Mouse (Mus musculus): ENCODE results near the gene Snx29. TPM values are rescaled to one million over a fixed set of nuclear protein-coding genes. Genes with fewer than 3 reads are reported as not detected.

Snx29 gene
- polyA plus RNA-seq, 1 experiment from 2014 or later = 12.5 TPM

DNA sequence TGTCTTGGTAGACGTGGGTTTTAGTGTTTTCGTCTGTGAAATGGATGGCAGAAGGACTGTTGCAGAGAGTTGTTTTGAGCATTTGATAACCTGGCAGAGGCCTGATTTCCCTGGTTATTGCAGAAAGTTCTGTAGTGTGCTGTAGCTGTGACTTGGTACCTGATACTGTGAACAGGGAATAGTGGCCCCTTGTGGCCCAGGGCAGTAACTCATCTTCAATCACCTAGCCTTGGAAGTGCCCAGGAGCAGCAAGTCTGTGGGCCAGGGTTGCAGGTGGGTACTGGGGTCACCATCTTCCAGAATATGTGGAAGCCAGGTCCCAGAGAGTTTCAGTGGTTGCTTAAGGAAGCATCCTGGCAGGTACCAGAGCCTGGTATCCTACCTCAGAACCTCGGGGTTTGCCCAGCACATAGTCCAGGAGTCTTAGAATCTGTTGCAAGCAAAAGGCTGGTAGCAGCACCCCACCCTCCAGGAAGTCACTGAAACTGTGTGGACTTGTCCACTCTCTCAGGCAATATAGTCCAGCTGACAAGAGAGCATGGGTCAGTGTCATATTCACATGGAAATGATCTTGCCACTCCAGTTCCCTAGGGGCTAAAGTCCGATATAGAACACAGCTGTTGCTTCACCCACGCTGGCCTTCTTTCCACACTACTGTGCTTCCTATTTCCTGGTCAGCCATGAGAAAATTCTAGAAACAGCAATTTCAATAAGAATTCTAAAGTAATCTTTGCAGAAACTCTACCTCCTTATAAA, 281.1 kb downstream of the Snx29 start:
- WGBS = 77% methylated on average over 5 of the region's 5 CpGs
- Histone ChIP-seq H3K36me3 (ENCODE audit: control insufficient read depth, insufficient read depth, low read length) (no peaks in the 10 kb centered on the region), H3K9ac (ENCODE audit: low read length) (no peak overlapping the region), H3K4me3 (ENCODE audit: low read depth, low read length) (no peak overlapping the region), H3K4me2 (ENCODE audit: low read depth, low read length, severe bottlenecking) (no peak overlapping the region), H3K27ac (ENCODE audit: low read depth, low read length) (no peak overlapping the region), H3K9me3 (ENCODE audit: control insufficient read depth, low read length) (no peaks in the 10 kb centered on the region), H3K27me3 (ENCODE audit: control insufficient read depth, insufficient read depth, low read length) (no peaks in the 10 kb centered on the region), H3K4me1 (replicated peaks; ENCODE audit: control insufficient read depth, insufficient read depth, low read length) (no peaks in the 10 kb centered on the region)
- ATAC-seq (replicated peaks; ENCODE audit: low FRiP score) (no peak), DNase-seq (ENCODE audit: low spot score) (no peak)

DNA sequence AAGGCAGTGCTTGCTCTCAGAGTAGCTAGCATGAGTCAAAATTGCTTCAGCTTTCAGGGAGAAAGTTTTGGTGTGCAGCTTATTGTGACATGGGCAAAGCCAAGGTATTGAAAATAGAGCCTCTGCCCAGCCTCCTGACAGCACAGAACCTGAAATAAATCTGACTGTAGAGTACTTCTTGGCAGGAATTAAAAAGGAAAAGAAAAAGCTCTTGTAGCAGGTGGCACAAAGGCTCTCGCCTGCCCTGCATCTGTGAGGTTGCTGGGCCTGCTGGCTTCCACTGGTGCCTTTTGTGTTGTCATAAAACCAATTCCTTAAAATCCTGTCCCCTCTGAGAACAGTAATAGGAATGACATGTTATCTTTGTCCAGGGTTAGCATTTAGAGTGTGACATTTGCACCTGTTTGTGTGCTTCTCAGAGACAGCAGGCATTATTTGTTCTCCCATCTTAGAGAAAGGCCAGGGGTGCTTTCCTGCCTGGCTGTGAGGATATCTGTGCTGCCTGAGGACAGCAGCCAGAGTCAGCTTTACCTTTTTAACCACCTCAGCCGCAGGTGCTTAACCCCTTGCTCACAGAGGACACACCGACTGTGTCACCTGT, 289.9 kb downstream of the Snx29 start:
- Histone ChIP-seq H3K4me2 (ENCODE audit: low read depth, low read length, severe bottlenecking) (no peak overlapping the region), H3K4me3 (ENCODE audit: low read depth, low read length) (no peak overlapping the region), H3K9ac (ENCODE audit: low read length) (no peak overlapping the region), H3K27ac (ENCODE audit: low read depth, low read length) (no peak overlapping the region), H3K4me1 (replicated peaks; ENCODE audit: control insufficient read depth, insufficient read depth, low read length) (no peaks in the 10 kb centered on the region), H3K9me3 (ENCODE audit: control insufficient read depth, low read length) (peaks cover 5% of the 10 kb centered on the region), H3K27me3 (ENCODE audit: control insufficient read depth, insufficient read depth, low read length) (no peaks in the 10 kb centered on the region), H3K36me3 (ENCODE audit: control insufficient read depth, insufficient read depth, low read length) (no peaks in the 10 kb centered on the region)
- no peak for ATAC-seq (replicated peaks; ENCODE audit: low FRiP score)
- no peak for DNase-seq (ENCODE audit: low spot score)
- 78% methylated on average over 3 of the region's 3 CpGs for WGBS

DNA sequence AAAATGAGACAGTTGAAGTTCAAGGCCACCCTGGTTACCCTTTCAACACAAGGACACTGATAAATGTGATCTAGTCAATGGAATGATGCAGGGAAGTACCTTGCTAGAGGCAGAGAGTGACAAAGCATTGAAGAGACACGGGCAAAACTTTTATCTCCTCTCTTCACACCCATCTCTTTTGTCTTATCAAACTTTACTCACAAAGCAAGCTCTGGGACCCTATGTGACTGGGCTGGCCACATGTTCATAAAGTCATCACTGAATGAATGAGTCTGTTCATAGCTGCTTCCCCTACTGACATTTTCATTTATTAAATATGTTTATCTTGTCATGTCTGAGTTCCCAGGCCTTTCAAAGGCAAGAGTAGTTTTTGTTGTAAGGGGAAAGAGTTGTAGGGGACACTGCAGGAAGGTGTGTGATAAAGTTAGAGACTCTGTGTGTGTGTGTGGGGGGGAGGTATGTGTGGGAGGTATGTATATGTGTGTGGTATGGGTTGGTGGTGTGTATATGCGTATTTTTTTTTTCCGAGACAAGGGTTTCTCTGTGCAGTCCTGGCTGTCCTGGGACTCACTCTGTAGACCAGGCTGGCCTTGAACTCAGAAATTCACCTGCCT, 291.8 kb downstream of the Snx29 start:
- Histone ChIP-seq H3K27me3 (ENCODE audit: control insufficient read depth, insufficient read depth, low read length) (no peaks in the 10 kb centered on the region), H3K9me3 (ENCODE audit: control insufficient read depth, low read length) (peaks cover 5% of the 10 kb centered on the region), H3K4me3 (ENCODE audit: low read depth, low read length) (no peak overlapping the region), H3K4me2 (ENCODE audit: low read depth, low read length, severe bottlenecking) (no peak overlapping the region), H3K4me1 (replicated peaks; ENCODE audit: control insufficient read depth, insufficient read depth, low read length) (no peaks in the 10 kb centered on the region), H3K9ac (ENCODE audit: low read length) (no peak overlapping the region), H3K27ac (ENCODE audit: low read depth, low read length) (no peak overlapping the region), H3K36me3 (ENCODE audit: control insufficient read depth, insufficient read depth, low read length) (no peaks in the 10 kb centered on the region)
- WGBS = 89% methylated on average over 3 of the region's 3 CpGs
- ATAC-seq (replicated peaks; ENCODE audit: low FRiP score) = no peak
- DNase-seq (ENCODE audit: low spot score) = no peak

DNA sequence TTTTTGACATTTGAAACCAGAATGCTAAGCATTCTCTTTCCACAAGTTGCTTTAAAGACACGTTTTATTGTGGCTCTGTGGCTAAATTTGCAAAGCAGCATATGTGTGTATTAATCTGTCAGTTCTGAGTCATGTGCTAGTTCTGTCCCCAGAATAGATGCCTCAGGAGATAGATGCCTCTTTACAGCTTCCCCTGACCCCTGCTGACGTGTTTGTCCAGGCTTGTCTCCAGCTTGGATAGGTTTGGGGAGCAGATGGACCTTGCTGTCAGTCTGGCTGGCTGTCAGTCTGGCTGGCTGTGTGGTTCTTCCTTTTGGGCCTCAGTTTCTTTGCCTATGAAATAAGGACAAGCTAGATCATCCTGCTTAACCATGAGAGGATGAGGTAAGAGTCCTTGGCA, 292.9 kb downstream of the Snx29 start:
- Histone ChIP-seq H3K9me3 (ENCODE audit: control insufficient read depth, low read length) (peaks cover 5% of the 10 kb centered on the region), H3K36me3 (ENCODE audit: control insufficient read depth, insufficient read depth, low read length) (no peaks in the 10 kb centered on the region), H3K27me3 (ENCODE audit: control insufficient read depth, insufficient read depth, low read length) (no peaks in the 10 kb centered on the region), H3K27ac (ENCODE audit: low read depth, low read length) (no peak overlapping the region), H3K4me2 (ENCODE audit: low read depth, low read length, severe bottlenecking) (no peak overlapping the region), H3K4me3 (ENCODE audit: low read depth, low read length) (no peak overlapping the region), H3K4me1 (replicated peaks; ENCODE audit: control insufficient read depth, insufficient read depth, low read length) (no peaks in the 10 kb centered on the region), H3K9ac (ENCODE audit: low read length) (no peak overlapping the region)
- WGBS = 70% methylated on average over 2 of the region's 2 CpGs
- ATAC-seq (replicated peaks; ENCODE audit: low FRiP score) (no peak), DNase-seq (ENCODE audit: low spot score) (no peak)

DNA sequence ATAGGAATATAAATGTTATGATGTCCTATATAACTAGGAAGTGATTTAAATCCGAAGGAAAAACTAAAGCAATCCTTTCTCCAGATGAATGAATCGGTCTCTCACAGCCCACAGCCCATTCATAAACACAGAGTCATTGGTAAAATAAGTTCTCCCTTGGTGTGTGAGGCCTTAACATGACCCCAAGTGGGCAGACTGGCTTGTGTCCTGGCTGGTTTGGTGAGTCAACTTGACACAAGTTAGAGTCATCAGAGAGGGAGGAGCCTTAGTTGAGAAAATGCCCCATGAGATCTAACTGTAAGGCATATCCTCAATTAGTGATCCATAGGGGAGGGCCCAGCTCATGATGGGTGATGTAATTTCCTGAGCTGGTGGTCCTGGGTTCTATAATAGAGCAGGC, 297.2 kb downstream of the Snx29 start:
- Histone ChIP-seq H3K36me3 (ENCODE audit: control insufficient read depth, insufficient read depth, low read length) (no peaks in the 10 kb centered on the region), H3K27ac (ENCODE audit: low read depth, low read length) (no peak overlapping the region), H3K4me1 (replicated peaks; ENCODE audit: control insufficient read depth, insufficient read depth, low read length) (no peaks in the 10 kb centered on the region), H3K9ac (ENCODE audit: low read length) (no peak overlapping the region), H3K27me3 (ENCODE audit: control insufficient read depth, insufficient read depth, low read length) (no peaks in the 10 kb centered on the region), H3K9me3 (ENCODE audit: control insufficient read depth, low read length) (peaks cover 5% of the 10 kb centered on the region), H3K4me3 (ENCODE audit: low read depth, low read length) (no peak overlapping the region), H3K4me2 (ENCODE audit: low read depth, low read length, severe bottlenecking) (no peak overlapping the region)
- no peak for DNase-seq (ENCODE audit: low spot score)
- no peak for ATAC-seq (replicated peaks; ENCODE audit: low FRiP score)
- WGBS = 88% methylated on average over 2 of the region's 2 CpGs

DNA sequence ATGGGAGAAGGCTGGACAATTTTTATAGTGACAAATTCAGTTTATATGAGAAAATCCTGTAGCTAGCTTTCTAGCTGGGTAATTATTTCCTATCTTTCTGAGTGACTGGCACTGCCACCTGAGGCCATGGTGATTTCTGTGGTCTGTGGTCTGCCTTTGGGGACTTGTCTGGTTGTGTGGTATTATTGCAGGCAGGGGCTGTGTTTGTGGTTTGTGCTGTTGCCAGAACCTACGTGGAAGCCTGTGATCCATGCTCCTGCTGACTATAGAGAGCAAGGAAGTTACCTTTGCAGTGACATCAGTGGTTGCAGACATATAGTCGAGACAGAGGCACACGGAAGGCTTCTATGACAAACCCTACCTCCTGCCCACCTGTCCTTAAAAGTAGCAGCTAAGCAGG, 298.3 kb downstream of the Snx29 start:
- Histone ChIP-seq H3K36me3 (ENCODE audit: control insufficient read depth, insufficient read depth, low read length) (no peaks in the 10 kb centered on the region), H3K4me3 (ENCODE audit: low read depth, low read length) (no peak overlapping the region), H3K27me3 (ENCODE audit: control insufficient read depth, insufficient read depth, low read length) (no peaks in the 10 kb centered on the region), H3K4me2 (ENCODE audit: low read depth, low read length, severe bottlenecking) (no peak overlapping the region), H3K27ac (ENCODE audit: low read depth, low read length) (no peak overlapping the region), H3K9me3 (ENCODE audit: control insufficient read depth, low read length) (peaks cover 5% of the 10 kb centered on the region), H3K9ac (ENCODE audit: low read length) (no peak overlapping the region), H3K4me1 (replicated peaks; ENCODE audit: control insufficient read depth, insufficient read depth, low read length) (no peaks in the 10 kb centered on the region; the same call in 1 of the 2 replicates)
- DNase-seq (ENCODE audit: low spot score) (no peak), ATAC-seq (replicated peaks; ENCODE audit: low FRiP score) (no peak)
- WGBS = 89% methylated on average over 3 of the region's 3 CpGs

DNA sequence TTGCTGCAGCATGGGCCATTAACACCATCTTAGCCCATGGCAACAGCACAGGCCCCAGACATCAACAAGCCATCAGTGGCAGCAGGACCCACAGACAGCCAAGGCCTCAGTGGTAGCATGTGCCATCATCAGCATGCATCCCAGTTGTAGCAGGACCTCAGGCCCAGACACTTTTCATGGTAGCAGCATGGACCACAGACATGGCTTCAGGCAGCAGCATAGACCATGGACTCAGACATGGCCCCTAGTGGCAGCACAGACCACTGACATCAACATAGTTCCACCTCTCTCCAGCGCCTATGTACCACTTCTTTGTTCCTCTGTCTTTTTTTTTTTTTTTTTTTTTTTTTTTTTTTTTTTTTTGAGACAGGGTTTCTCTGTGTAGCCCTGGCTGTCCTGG, 299.0 kb downstream of the Snx29 start:
- no peaks in the 10 kb centered on the region for H3K36me3 ChIP-seq (ENCODE audit: control insufficient read depth, insufficient read depth, low read length)
- no peak overlapping the region for H3K4me2 ChIP-seq (ENCODE audit: low read depth, low read length, severe bottlenecking)

DNA sequence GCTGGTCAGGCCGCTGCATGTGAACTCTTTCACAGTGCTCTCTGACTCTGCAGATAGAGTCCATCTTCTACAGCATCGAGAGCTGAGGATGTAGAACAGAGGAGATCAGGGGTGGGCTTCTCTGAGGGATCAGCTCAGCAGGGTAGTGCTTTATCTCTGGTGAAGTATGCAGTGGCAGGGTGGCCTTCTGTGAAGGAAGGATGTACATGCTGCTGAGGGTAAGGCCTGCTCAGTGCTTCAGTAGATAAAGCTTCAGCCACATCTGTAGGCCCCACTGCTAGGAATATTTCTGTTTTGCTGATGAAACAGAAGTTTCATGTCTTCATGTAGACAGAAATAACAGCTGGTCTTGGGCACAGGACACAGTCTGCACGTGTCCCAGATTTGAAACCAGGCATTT, 300.3 kb downstream of the Snx29 start:
- DNase-seq (ENCODE audit: low spot score) = no peak
- Histone ChIP-seq H3K27me3 (ENCODE audit: control insufficient read depth, insufficient read depth, low read length) (no peaks in the 10 kb centered on the region), H3K9me3 (ENCODE audit: control insufficient read depth, low read length) (no peaks in the 10 kb centered on the region), H3K9ac (ENCODE audit: low read length) (no peak overlapping the region), H3K27ac (ENCODE audit: low read depth, low read length) (no peak overlapping the region), H3K4me1 (replicated peaks; ENCODE audit: control insufficient read depth, insufficient read depth, low read length) (no peaks in the 10 kb centered on the region; the same call in 1 of the 2 replicates), H3K4me3 (ENCODE audit: low read depth, low read length) (no peak overlapping the region), H3K36me3 (ENCODE audit: control insufficient read depth, insufficient read depth, low read length) (no peaks in the 10 kb centered on the region), H3K4me2 (ENCODE audit: low read depth, low read length, severe bottlenecking) (no peak overlapping the region)
- no peak for ATAC-seq (replicated peaks; ENCODE audit: low FRiP score)
- 85% methylated on average over 3 of the region's 3 CpGs for WGBS

More for the DNA sequence above, 299.0 kb downstream of the Snx29 start:
- ATAC-seq (replicated peaks; ENCODE audit: low FRiP score) = no peak
- no peak overlapping the region for H3K27ac ChIP-seq (ENCODE audit: low read depth, low read length)
- no peaks in the 10 kb centered on the region for H3K27me3 ChIP-seq (ENCODE audit: control insufficient read depth, insufficient read depth, low read length)
- no peak overlapping the region for H3K9ac ChIP-seq (ENCODE audit: low read length)
- peaks cover 2% of the 10 kb centered on the region for H3K9me3 ChIP-seq (ENCODE audit: control insufficient read depth, low read length)
- H3K4me1 ChIP-seq (replicated peaks; ENCODE audit: control insufficient read depth, insufficient read depth, low read length) = no peaks in the 10 kb centered on the region; the same call in 1 of the 2 replicates
- H3K4me3 ChIP-seq (ENCODE audit: low read depth, low read length) = no peak overlapping the region
- DNase-seq (ENCODE audit: low spot score) = no peak
- 92% methylated on average over 1 of the region's 1 CpGs for WGBS

All from forebrain, embryonic 11.5 days (tissue).